Mouse (Mus musculus) naive thymus-derived CD4-positive, alpha-beta T cell, adult 5 months (primary cell): ENCODE measurements around the gene Micall2. TPM values are rescaled to one million over a fixed set of nuclear protein-coding genes. Genes with fewer than 3 reads are reported as not detected.

Experiments used
- polyA plus RNA-seq: library from polyadenylated mRNA; unstranded; fragments of 100-300 nt; shearing (Covaris generic); gene quantifications from one replicate; pipeline ENCODE4 v1.2.1, GENCODE M21; 2017

Micall2 gene
- not detected for polyA plus RNA-seq

DNA sequence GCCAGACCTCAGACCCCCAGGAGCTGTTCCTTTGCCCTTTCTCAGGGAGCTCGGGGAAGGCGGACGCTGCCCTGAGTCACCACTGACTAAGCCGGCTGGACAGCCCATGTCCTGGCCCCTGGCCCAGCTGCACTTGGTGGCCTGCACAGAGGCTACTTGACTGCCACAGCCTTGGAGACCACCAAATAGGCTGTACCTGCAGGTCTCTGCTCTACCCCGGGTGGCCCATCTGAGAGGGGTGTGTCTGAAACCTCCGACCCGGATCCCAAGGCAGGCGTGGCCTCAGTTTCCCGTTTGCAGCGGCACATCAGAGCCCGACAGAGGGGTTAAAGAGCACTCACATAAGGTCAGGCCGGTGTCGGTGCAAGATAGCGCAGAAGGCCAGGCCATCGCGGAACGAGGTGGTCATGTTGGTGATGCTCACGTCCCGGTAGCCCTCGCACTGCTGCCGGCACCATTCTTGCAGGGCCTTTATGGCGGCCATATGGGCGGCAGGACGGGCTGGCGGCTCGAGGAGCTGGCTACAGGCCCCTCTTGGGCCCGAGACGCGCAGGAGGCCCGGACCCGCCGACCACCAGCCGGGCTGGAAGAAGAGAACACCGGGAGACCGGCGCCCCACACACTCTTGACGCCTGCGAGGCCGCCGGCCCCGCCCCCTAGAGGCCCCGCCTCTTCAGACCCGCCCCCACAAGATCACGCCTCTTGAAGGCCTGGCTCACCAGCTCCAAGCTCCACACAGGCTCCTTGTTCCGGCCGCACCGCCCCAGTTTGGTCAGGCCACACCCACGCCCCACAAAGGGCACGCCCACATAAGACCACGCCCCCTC lies at the start of gene Micall2:
Gene Micall2 (minus strand): TSS at position 660 of the 827 bp plus-strand sequence.

DNA sequence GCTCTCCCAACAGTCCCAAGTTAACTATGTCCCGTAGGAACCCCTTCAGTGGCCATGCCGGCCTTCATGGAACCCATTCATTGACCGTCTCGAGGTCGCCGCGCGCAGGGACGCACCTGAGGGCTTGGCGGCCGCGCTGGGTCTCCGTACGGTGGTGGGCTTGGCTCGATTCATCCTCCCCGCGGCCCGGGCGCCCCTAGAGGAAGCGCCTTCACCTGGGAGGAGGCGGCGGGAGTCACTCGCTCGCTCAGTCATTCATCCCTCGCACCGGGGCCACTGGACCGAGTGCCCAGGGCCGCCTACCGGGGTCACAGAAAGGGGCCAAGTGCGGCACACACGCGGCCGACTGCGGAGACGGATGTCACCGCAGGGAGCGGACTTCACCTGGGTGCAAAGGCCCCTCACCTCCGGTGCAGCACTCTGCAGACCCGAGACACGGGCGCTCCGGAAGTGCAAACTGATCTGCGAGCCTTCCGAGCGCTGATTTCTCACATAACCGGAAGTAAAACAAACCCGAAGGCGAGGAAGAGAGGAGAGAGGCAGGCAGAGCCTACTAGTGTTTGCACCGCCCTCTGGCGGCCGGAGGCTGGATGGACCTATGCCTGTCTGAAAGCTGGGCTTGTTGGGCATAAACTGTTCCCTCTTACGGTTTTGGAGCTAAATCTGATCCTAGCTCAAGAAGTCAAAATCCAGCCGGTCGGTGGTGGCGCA lies 39.2 kb upstream of the Micall2 start, which contains the start of gene Ints1:
Gene Ints1 (minus strand): TSS at position 459 of the 711 bp plus-strand sequence.

Other genes with a start within 250 kb of the Micall2 start
- not detected for gene Uncx, start 192.8 kb downstream of the Micall2 start, polyA plus RNA-seq
- 50.8 TPM for gene Ints1, start 39.3 kb upstream of the Micall2 start, polyA plus RNA-seq
- 127 TPM for gene Mafk, start 55.2 kb upstream of the Micall2 start, polyA plus RNA-seq
- 0.16 TPM for gene Tmem184a, start 83.6 kb upstream of the Micall2 start, polyA plus RNA-seq
- gene Gm26938, start 90.1 kb upstream of the Micall2 start, polyA plus RNA-seq, result not detected
- gene Psmg3, start 90.5 kb upstream of the Micall2 start, polyA plus RNA-seq, result 23.0 TPM
- not detected for gene Elfn1, start 171.6 kb upstream of the Micall2 start, polyA plus RNA-seq